In the genomic region with DNA sequence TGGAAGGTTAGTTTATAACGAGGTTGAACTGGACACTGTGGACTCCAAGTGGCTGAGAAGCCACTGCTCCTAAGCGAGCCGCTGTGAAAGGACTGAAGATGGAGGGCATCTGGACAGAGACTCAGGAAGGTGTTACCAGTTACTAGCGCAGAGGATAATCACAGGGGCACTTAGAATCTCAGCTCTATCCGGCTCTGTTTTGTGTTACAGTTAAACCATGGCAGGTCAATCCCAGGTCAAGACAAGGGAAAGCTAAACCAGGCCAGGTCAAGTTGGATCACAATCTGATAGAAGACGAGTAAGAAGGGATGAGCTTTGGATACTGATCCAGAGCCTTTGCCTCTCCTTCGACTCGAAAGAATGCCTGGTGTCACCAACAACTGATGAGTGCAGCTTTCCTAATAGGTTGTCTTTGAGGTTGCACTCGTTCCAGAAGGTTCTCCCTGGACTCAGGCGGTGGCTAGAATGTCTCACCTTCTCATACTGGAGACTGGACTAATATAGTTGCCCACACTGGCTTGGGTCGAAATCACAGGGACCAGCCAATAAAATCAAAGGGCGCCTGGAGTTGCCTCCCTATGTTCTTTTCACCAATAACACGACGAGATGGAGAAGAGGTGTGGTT, we compare ENCODE assay signal across 8 mouse cellular contexts. TPM values are rescaled to one million over a fixed set of nuclear protein-coding genes. Genes with fewer than 3 reads are reported as not detected.
DNase-seq lines count a peak whose midpoint lies in the region; ATAC-seq and TF ChIP-seq lines count a peak whose summit lies in the region.

No protein-coding gene starts in this region.

- peak overlapping the region; percentile 37; the same call in 1 of the 2 replicates for H3K27ac ChIP-seq in heart, embryonic 12.5 days (ENCODE audit: poor library complexity, severe bottlenecking)
- peak overlapping the region; percentile 98 for H3K27ac ChIP-seq in forebrain, embryonic 15.5 days (replicated peaks)
- no peak overlapping the region for H3K27ac ChIP-seq in liver, embryonic 15.5 days (replicated peaks)

- H3K27me3 ChIP-seq in heart, embryonic 12.5 days (replicated peaks) = peaks cover 23% of the 10 kb centered on the region
- H3K27me3 ChIP-seq in E14TG2a.4 (ENCODE audit: insufficient read depth, low read length) = peaks cover 24% of the 10 kb centered on the region
- H3K27me3 ChIP-seq in forebrain, embryonic 15.5 days = no peaks in the 10 kb centered on the region
- H3K27me3 ChIP-seq in liver, embryonic 15.5 days = peaks cover 83% of the 10 kb centered on the region

- no peak for DNase-seq in heart, postnatal 10 days
- DNase-seq in retina, postnatal 1 day = no peak
- no peak for DNase-seq in layer of hippocampus, adult 18-20 months (ENCODE audit: low spot score in 2 of 2)

- H3K36me3 ChIP-seq in heart, embryonic 12.5 days = peaks cover 3% of the 10 kb centered on the region; the same call in 1 of the 2 replicates
- peaks cover 23% of the 10 kb centered on the region for H3K36me3 ChIP-seq in E14TG2a.4 (ENCODE audit: insufficient read depth, low read length)
- no peaks in the 10 kb centered on the region for H3K36me3 ChIP-seq in forebrain, embryonic 15.5 days
- H3K36me3 ChIP-seq in liver, embryonic 15.5 days (replicated peaks) = no peaks in the 10 kb centered on the region

- intact Hi-C loops in heart, postnatal 10 days (cut with DNase I) = loop anchor here (2.0 kb wide), 1 partner anchor 16 kb away; no protein-coding TSS in a partner anchor

- 9% methylated on average over 14 of the region's 14 CpGs for WGBS in heart, embryonic 12.5 days
- WGBS in forebrain, embryonic 15.5 days = 16% methylated on average over 14 of the region's 14 CpGs
- 8% methylated on average over 14 of the region's 14 CpGs for WGBS in liver, embryonic 15.5 days (ENCODE audit: insufficient replicate concordance)

- peaks cover 49% of the 10 kb centered on the region for H3K4me1 ChIP-seq in heart, embryonic 12.5 days (replicated peaks)
- peaks cover 49% of the 10 kb centered on the region for H3K4me1 ChIP-seq in E14TG2a.4 (replicated peaks; ENCODE audit: low read depth, low read length)
- H3K4me1 ChIP-seq in forebrain, embryonic 15.5 days = peaks cover 82% of the 10 kb centered on the region
- peaks cover 15% of the 10 kb centered on the region for H3K4me1 ChIP-seq in liver, embryonic 15.5 days (replicated peaks)

- no peaks in the 10 kb centered on the region for H3K9me3 ChIP-seq in heart, embryonic 12.5 days (replicated peaks)
- H3K9me3 ChIP-seq in E14TG2a.4 (ENCODE audit: low read length) = no peaks in the 10 kb centered on the region
- H3K9me3 ChIP-seq in forebrain, embryonic 15.5 days = no peaks in the 10 kb centered on the region
- H3K9me3 ChIP-seq in liver, embryonic 15.5 days (replicated peaks) = no peaks in the 10 kb centered on the region

- TF ChIP-seq CTCF in E14TG2a.4 (conservative IDR thresholded peaks at IDR 0.05; ENCODE audit: low read length) = no peak

- H3K9ac ChIP-seq in heart, embryonic 12.5 days = peak overlapping the region; percentile 38; the same call in 1 of the 2 replicates
- peak overlapping the region; percentile 99; the same call in 1 of the 2 replicates for H3K9ac ChIP-seq in forebrain, embryonic 15.5 days (replicated peaks)
- no peak overlapping the region for H3K9ac ChIP-seq in liver, embryonic 15.5 days

- peak overlapping the region; percentile 82 for H3K4me2 ChIP-seq in heart, embryonic 12.5 days
- peak overlapping the region; percentile 96 for H3K4me2 ChIP-seq in forebrain, embryonic 15.5 days (replicated peaks)
- peak overlapping the region; percentile 82 for H3K4me2 ChIP-seq in liver, embryonic 15.5 days

- no peak for ATAC-seq in heart, embryonic 12.5 days (ENCODE audit: insufficient number of reproducible peaks, low FRiP score)
- ATAC-seq in forebrain, embryonic 15.5 days (replicated peaks) = no peak
- no peak for ATAC-seq in liver, embryonic 15.5 days (ENCODE audit: insufficient read depth)
- ATAC-seq in erythroblast, adult 5-6 weeks (replicated peaks; ENCODE audit: low FRiP score, poor library complexity, severe bottlenecking) = no peak

- H3K4me3 ChIP-seq in heart, embryonic 12.5 days = peak overlapping the region; percentile 69
- peak overlapping the region; percentile 95 for H3K4me3 ChIP-seq in E14TG2a.4 (replicated peaks; ENCODE audit: low read length)
- H3K4me3 ChIP-seq in forebrain, embryonic 15.5 days = peak overlapping the region; percentile 92
- H3K4me3 ChIP-seq in liver, embryonic 15.5 days (replicated peaks) = peak overlapping the region; percentile 62

RNA-seq across cellular contexts. Expression of gene Dnajb5, which starts 0.5 kb away (rescaled TPM):
- polyA plus RNA-seq in heart, embryonic 12.5 days (2016; fragmentation: Nextera tagmentation; extraction: Ambion mirVana) = 15.6 and 17.7 TPM in 2 replicates
- total RNA-seq in heart, postnatal 10 days (2021) = 10 to 100 TPM; 61.8 to 68.9 TPM
- 49.3 and 55.1 TPM in 2 replicates for polyA plus RNA-seq in forebrain, embryonic 15.5 days (2015; fragmentation: Nextera tagmentation; extraction: Ambion mirVana)
- 1.2 and 1.5 TPM in 2 replicates for polyA plus RNA-seq in liver, embryonic 15.5 days (2015; fragmentation: Nextera tagmentation; extraction: Ambion mirVana)
- total RNA-seq in erythroblast, adult 5-6 weeks (2015; ENCODE audit: low replicate concordance) = 7.9 TPM in 1 of 2 replicates, not detected in the other
- total RNA-seq in erythroblast, adult 5-6 weeks (2017; ENCODE audit: low replicate concordance) = 0.14 TPM in 1 of 2 replicates, not detected in the other
- total RNA-seq in layer of hippocampus, adult 18-20 months (2021) = 100 to 1,000 TPM; 197 to 234 TPM

RNA-seq across cellular contexts. Expression of gene 1700022I11Rik, which starts 20.2 kb away (rescaled TPM):
- polyA plus RNA-seq in heart, embryonic 12.5 days (2016; fragmentation: Nextera tagmentation; extraction: Ambion mirVana) = 0.23 and 0.49 TPM in 2 replicates
- not detected for total RNA-seq in heart, postnatal 10 days (2021)
- polyA plus RNA-seq in forebrain, embryonic 15.5 days (2015; fragmentation: Nextera tagmentation; extraction: Ambion mirVana) = 0.41 TPM in 2 replicates
- 0.24 TPM in 1 of 2 replicates, not detected in the other for polyA plus RNA-seq in liver, embryonic 15.5 days (2015; fragmentation: Nextera tagmentation; extraction: Ambion mirVana)
- not detected in 2 replicates for total RNA-seq in erythroblast, adult 5-6 weeks (2015; ENCODE audit: low replicate concordance)
- total RNA-seq in erythroblast, adult 5-6 weeks (2017; ENCODE audit: low replicate concordance) = 5.3 TPM in 1 of 2 replicates, not detected in the other
- total RNA-seq in layer of hippocampus, adult 18-20 months (2021) = not detected

RNA-seq across cellular contexts. Expression of gene Phf24, which starts 32.7 kb away (rescaled TPM):
- polyA plus RNA-seq in heart, embryonic 12.5 days (2016; fragmentation: Nextera tagmentation; extraction: Ambion mirVana) = 3.4 and 3.9 TPM in 2 replicates
- total RNA-seq in heart, postnatal 10 days (2021) = 1 to 10 TPM; 8.0 to 9.5 TPM
- 20.5 and 22.2 TPM in 2 replicates for polyA plus RNA-seq in forebrain, embryonic 15.5 days (2015; fragmentation: Nextera tagmentation; extraction: Ambion mirVana)
- 0.12 and 0.16 TPM in 2 replicates for polyA plus RNA-seq in liver, embryonic 15.5 days (2015; fragmentation: Nextera tagmentation; extraction: Ambion mirVana)
- total RNA-seq in erythroblast, adult 5-6 weeks (2015; ENCODE audit: low replicate concordance) = not detected in 2 replicates
- 1.7 and 5.8 TPM in 2 replicates for total RNA-seq in erythroblast, adult 5-6 weeks (2017; ENCODE audit: low replicate concordance)
- total RNA-seq in layer of hippocampus, adult 18-20 months (2021) = 100 to 1,000 TPM; 162 to 167 TPM

RNA-seq across cellular contexts. Expression of gene Vcp, which starts 51.1 kb away (rescaled TPM):
- 568 and 582 TPM in 2 replicates for polyA plus RNA-seq in heart, embryonic 12.5 days (2016; fragmentation: Nextera tagmentation; extraction: Ambion mirVana)
- total RNA-seq in heart, postnatal 10 days (2021) = 100 to 1,000 TPM; 306 to 324 TPM
- polyA plus RNA-seq in forebrain, embryonic 15.5 days (2015; fragmentation: Nextera tagmentation; extraction: Ambion mirVana) = 505 and 521 TPM in 2 replicates
- polyA plus RNA-seq in liver, embryonic 15.5 days (2015; fragmentation: Nextera tagmentation; extraction: Ambion mirVana) = 202 and 204 TPM in 2 replicates
- 71.9 and 85.5 TPM in 2 replicates for total RNA-seq in erythroblast, adult 5-6 weeks (2015; ENCODE audit: low replicate concordance)
- 149 and 153 TPM in 2 replicates for total RNA-seq in erythroblast, adult 5-6 weeks (2017; ENCODE audit: low replicate concordance)
- total RNA-seq in layer of hippocampus, adult 18-20 months (2021) = 100 to 1,000 TPM; 177 to 190 TPM

Comparison
In these comparisons a context has a peak if more than half of its experiments do, and no peak if none do; other contexts are left out.
1. RNA of gene Dnajb5, which starts 0.5 kb away (total RNA-seq): 197 to 234 TPM in layer of hippocampus, adult 18-20 months and 61.8 to 68.9 TPM in heart, postnatal 10 days; 0.14 to 7.9 TPM in erythroblast, adult 5-6 weeks; every median in the first group is over 4 times any median in the second.
2. RNA of gene Phf24, which starts 32.7 kb away (total RNA-seq): 162 to 167 TPM in layer of hippocampus, adult 18-20 months; 8.0 to 9.5 TPM in heart, postnatal 10 days and 1.7 to 5.8 TPM in erythroblast, adult 5-6 weeks; every median in the first group is over 10 times any median in the second.
3. Peak in every context shown above with its lines, with median percentiles within 50 percentile points of each other: H3K4me2 ChIP-seq and H3K4me3 ChIP-seq.